Mouse (Mus musculus): ENCODE measurements around the gene Esr2. TPM values are rescaled to one million over a fixed set of nuclear protein-coding genes. Genes with fewer than 3 reads are reported as not detected.

Esr2 gene
- polyA plus RNA-seq, 1 experiment: 0.02 TPM

DNA sequence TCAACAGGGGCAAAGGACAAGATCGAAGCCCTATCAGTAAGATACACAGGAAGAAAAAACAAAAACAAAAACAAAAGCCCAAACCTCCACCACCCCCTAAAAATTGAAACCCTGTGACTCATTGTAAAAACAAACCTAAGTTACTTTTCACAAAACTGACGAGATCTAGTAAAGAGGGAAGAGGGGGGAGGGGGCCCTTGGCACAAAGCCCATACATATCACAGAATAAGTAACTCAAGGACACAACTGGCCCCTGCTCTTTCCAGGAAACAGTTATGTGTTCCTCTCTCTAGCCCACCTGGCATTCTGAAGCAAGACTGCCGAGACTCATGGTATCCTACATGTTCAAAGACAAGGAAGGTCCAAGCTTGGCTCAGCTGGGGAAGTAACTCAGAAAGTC lies 48.8 kb downstream of the Esr2 start:
- no peak for DNase-seq (ENCODE audit: low read depth in 1 of 2, low spot score in 2 of 2)
- H3K4me3 ChIP-seq (ENCODE audit: extremely low read depth, insufficient read depth, insufficient read length): no peak overlapping the region
- H3K27me3 ChIP-seq (ENCODE audit: control insufficient read depth, insufficient read depth, low read length): no peaks in the 10 kb centered on the region
- H3K36me3 ChIP-seq (ENCODE audit: control insufficient read depth, insufficient read depth, low read length): no peaks in the 10 kb centered on the region
- TF ChIP-seq POLR2A (IDR thresholded peaks at IDR 0.05; ENCODE audit: low read depth, low read length) (no peak), CTCF (IDR thresholded peaks at IDR 0.05; ENCODE audit: extremely low read depth, insufficient read depth, insufficient read length, insufficient replicate concordance) (no peak)
- 66% methylated on average over 3 of the region's 3 CpGs for WGBS
- no peak overlapping the region for H3K27ac ChIP-seq (ENCODE audit: insufficient read depth, low read length)
- no peaks in the 10 kb centered on the region for H3K4me1 ChIP-seq (ENCODE audit: control insufficient read depth, insufficient read depth, insufficient read length)

DNA sequence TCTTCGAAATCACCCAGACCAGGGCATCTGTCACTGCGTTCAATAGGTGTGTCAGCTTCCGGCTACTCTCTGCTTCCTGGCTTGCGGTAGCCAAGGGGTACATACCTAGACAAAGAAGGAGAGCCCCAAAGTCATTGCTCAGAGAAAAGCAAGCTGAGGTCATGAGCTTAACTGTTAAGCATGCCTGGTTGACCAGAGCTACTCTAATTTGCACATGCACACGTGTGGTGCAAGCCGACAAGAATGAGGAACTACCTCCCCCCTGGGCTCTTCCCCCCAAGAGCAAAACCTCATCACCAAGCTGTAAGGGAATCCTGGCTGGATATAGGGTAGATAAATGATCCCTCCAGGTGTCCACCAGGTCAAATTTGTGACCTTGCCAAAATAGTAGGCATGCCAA lies 53.8 kb downstream of the Esr2 start:
- H3K4me3 ChIP-seq (ENCODE audit: extremely low read depth, insufficient read depth, insufficient read length): no peak overlapping the region
- H3K36me3 ChIP-seq (ENCODE audit: control insufficient read depth, insufficient read depth, low read length): no peaks in the 10 kb centered on the region
- whole genome bisulfite sequencing: 61% methylated on average over 6 of the region's 6 CpGs
- DNase-seq (ENCODE audit: low read depth in 1 of 2, low spot score in 2 of 2): no peak
- no peaks in the 10 kb centered on the region for H3K27me3 ChIP-seq (ENCODE audit: control insufficient read depth, insufficient read depth, low read length)
- H3K4me1 ChIP-seq (ENCODE audit: control insufficient read depth, insufficient read depth, insufficient read length): no peaks in the 10 kb centered on the region
- TF ChIP-seq POLR2A (IDR thresholded peaks at IDR 0.05; ENCODE audit: low read depth, low read length): no peak
- TF ChIP-seq CTCF (IDR thresholded peaks at IDR 0.05; ENCODE audit: extremely low read depth, insufficient read depth, insufficient read length, insufficient replicate concordance): no peak
- no peak overlapping the region for H3K27ac ChIP-seq (ENCODE audit: insufficient read depth, low read length)

DNA sequence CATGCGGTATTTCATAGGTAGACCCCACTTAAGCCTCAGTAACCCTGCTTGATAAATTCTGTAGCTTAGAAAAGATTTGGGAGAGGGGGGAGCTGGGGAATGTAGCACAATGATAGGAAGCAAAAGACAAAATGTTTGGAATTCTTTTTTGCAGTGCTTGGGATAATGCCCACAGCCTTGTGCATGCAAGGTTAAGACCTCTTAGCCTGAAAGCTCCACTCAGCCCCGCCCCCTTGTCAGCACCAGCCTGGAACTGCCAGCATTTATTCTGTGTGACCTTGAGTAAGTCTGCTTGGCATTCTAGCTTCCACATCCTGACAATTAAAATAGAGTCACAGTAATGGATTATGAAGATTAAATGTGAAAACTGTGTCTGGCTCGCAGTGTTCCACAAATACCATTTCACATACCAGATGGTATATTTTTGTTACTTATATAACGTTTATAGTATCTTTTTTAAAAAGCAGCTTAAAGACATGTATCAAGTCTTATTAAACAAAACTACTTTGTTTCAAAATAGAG lies 59.4 kb downstream of the Esr2 start:
- H3K27me3 ChIP-seq (ENCODE audit: control insufficient read depth, insufficient read depth, low read length): no peaks in the 10 kb centered on the region
- no peak for DNase-seq (ENCODE audit: low read depth in 1 of 2, low spot score in 2 of 2)

DNA sequence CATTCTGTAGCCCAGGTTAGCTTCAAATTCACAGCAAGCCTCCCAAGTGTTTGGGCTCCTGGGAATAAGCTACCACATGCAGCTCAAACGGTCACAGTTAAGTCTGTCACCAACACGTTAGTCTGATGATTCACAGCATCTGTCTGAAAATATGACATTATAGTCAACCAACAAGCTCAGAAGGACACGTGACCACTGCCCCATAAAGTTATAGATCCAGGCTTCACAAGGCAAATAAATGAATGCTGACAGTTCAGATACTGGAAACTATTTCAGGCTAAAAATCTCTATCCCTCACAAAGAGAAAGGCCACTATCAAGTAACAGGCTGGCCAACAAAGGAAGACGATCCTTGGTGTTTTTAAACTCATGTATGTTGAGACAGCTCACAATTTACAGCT lies 60.5 kb downstream of the Esr2 start:
- Histone ChIP-seq H3K4me1 (ENCODE audit: control insufficient read depth, insufficient read depth, insufficient read length) (no peaks in the 10 kb centered on the region), H3K4me3 (ENCODE audit: extremely low read depth, insufficient read depth, insufficient read length) (no peak overlapping the region), H3K36me3 (ENCODE audit: control insufficient read depth, insufficient read depth, low read length) (no peaks in the 10 kb centered on the region), H3K27me3 (ENCODE audit: control insufficient read depth, insufficient read depth, low read length) (no peaks in the 10 kb centered on the region), H3K27ac (ENCODE audit: insufficient read depth, low read length) (no peak overlapping the region)
- TF ChIP-seq POLR2A (IDR thresholded peaks at IDR 0.05; ENCODE audit: low read depth, low read length) (no peak), CTCF (IDR thresholded peaks at IDR 0.05; ENCODE audit: extremely low read depth, insufficient read depth, insufficient read length, insufficient replicate concordance) (no peak)
- 85% methylated on average over 4 of the region's 4 CpGs for WGBS
- no peak for DNase-seq (ENCODE audit: low read depth in 1 of 2, low spot score in 2 of 2)

More for the DNA sequence above, 59.4 kb downstream of the Esr2 start:
- H3K36me3 ChIP-seq (ENCODE audit: control insufficient read depth, insufficient read depth, low read length): no peaks in the 10 kb centered on the region
- 79% methylated on average over 4 of the region's 4 CpGs for WGBS
- H3K4me3 ChIP-seq (ENCODE audit: extremely low read depth, insufficient read depth, insufficient read length): no peak overlapping the region
- H3K27ac ChIP-seq (ENCODE audit: insufficient read depth, low read length): no peak overlapping the region
- no peaks in the 10 kb centered on the region for H3K4me1 ChIP-seq (ENCODE audit: control insufficient read depth, insufficient read depth, insufficient read length)
- no peak for TF ChIP-seq CTCF (IDR thresholded peaks at IDR 0.05; ENCODE audit: extremely low read depth, insufficient read depth, insufficient read length, insufficient replicate concordance)

GRCm38 (mm10) chr12:76111046-76111445 lies 66.0 kb downstream of the Esr2 start:
- Histone ChIP-seq H3K27me3 (ENCODE audit: control insufficient read depth, insufficient read depth, low read length) (no peaks in the 10 kb centered on the region), H3K4me1 (ENCODE audit: control insufficient read depth, insufficient read depth, insufficient read length) (no peaks in the 10 kb centered on the region), H3K4me3 (ENCODE audit: extremely low read depth, insufficient read depth, insufficient read length) (no peak overlapping the region), H3K27ac (ENCODE audit: insufficient read depth, low read length) (no peak overlapping the region), H3K36me3 (ENCODE audit: control insufficient read depth, insufficient read depth, low read length) (peaks cover 13% of the 10 kb centered on the region)
- 81% methylated on average over 3 of the region's 3 CpGs for WGBS
- DNase-seq (ENCODE audit: low read depth in 1 of 2, low spot score in 2 of 2): no peak
- no peak for TF ChIP-seq POLR2A (IDR thresholded peaks at IDR 0.05; ENCODE audit: low read depth, low read length)
- TF ChIP-seq CTCF (IDR thresholded peaks at IDR 0.05; ENCODE audit: extremely low read depth, insufficient read depth, insufficient read length, insufficient replicate concordance): no peak

GRCm38 (mm10) chr12:76109646-76110405 lies 67.2 kb downstream of the Esr2 start:
- no peak for DNase-seq (ENCODE audit: low read depth in 1 of 2, low spot score in 2 of 2)
- no peak overlapping the region for H3K27ac ChIP-seq (ENCODE audit: insufficient read depth, low read length)
- peaks cover 18% of the 10 kb centered on the region for H3K36me3 ChIP-seq (ENCODE audit: control insufficient read depth, insufficient read depth, low read length)
- WGBS: 93% methylated on average over 15 of the region's 15 CpGs
- H3K4me1 ChIP-seq (ENCODE audit: control insufficient read depth, insufficient read depth, insufficient read length): no peaks in the 10 kb centered on the region
- no peaks in the 10 kb centered on the region for H3K27me3 ChIP-seq (ENCODE audit: control insufficient read depth, insufficient read depth, low read length)
- no peak for TF ChIP-seq POLR2A (IDR thresholded peaks at IDR 0.05; ENCODE audit: low read depth, low read length)
- TF ChIP-seq CTCF (IDR thresholded peaks at IDR 0.05; ENCODE audit: extremely low read depth, insufficient read depth, insufficient read length, insufficient replicate concordance): no peak
- no peak overlapping the region for H3K4me3 ChIP-seq (ENCODE audit: extremely low read depth, insufficient read depth, insufficient read length)
